27 mouse cellular contexts compared by ENCODE assay signal in the genomic region with DNA sequence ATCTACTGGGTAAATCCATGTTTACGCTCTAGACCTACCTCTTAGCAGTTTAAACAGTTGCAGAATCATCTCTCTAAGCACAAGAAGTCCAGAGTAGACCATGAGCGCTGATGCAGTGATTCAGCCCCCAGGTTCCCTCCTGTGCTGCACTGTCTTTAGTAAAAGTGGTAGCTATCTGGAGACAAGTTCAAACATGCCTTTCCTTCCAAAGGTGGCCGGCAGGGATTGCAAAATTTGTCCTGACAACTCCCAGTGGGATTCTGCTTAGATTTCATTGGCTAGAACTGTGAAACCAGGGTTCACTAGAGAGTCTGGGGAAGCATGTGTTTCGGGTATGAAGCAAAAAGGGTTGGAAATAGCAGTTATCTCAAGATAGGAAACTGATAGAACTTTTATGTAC.
DNase-seq lines count a peak whose midpoint lies in the region; ATAC-seq and TF ChIP-seq lines count a peak whose summit lies in the region.
"Had no signal": no experiment of that assay in that cellular context is flagged by ENCODE, and none has a peak within 500 bp of the region (broad histone marks: within the 10 kb centered on the region; RNA-seq: fewer than 3 reads in every experiment).

No protein-coding gene starts in this region.

- no peaks in the 10 kb centered on the region for H3K27me3 ChIP-seq in limb, embryonic 14.5 days (ENCODE audit: control insufficient read depth, insufficient read depth, low read length)
- no peaks in the 10 kb centered on the region for H3K27me3 ChIP-seq in limb, embryonic 10.5 days (ENCODE audit: low read depth, poor library complexity, severe bottlenecking)
- H3K27me3 ChIP-seq: embryonic facial prominence, embryonic 12.5 days; forebrain, embryonic 12.5 days; heart, embryonic 15.5 days; hindbrain, embryonic 15.5 days; limb, embryonic 13.5 days; neural tube, embryonic 15.5 days; stomach, embryonic 15.5 days had no signal

- no peak overlapping the region for H3K9ac ChIP-seq in limb, embryonic 14.5 days (ENCODE audit: low read depth, low read length, severe bottlenecking)
- H3K9ac ChIP-seq: embryonic facial prominence, embryonic 12.5 days; forebrain, embryonic 12.5 days; heart, embryonic 15.5 days; hindbrain, embryonic 15.5 days; limb, embryonic 13.5 days; neural tube, embryonic 15.5 days; stomach, embryonic 15.5 days had no signal

- H3K36me3 ChIP-seq in limb, embryonic 14.5 days (ENCODE audit: control insufficient read depth, insufficient read depth, low read length) = peaks cover 29% of the 10 kb centered on the region
- H3K36me3 ChIP-seq in limb, embryonic 10.5 days = peaks cover 36% of the 10 kb centered on the region

- no peak for TF ChIP-seq POLR2A in limb, embryonic 14.5 days (IDR thresholded peaks at IDR 0.05; ENCODE audit: borderline replicate concordance, extremely low read depth, insufficient read depth, insufficient read length)

- no peak overlapping the region for H3K4me2 ChIP-seq in limb, embryonic 14.5 days (replicated peaks; ENCODE audit: low read depth, low read length, severe bottlenecking)
- H3K4me2 ChIP-seq: embryonic facial prominence, embryonic 12.5 days; forebrain, embryonic 12.5 days; heart, embryonic 15.5 days; hindbrain, embryonic 15.5 days; limb, embryonic 13.5 days; midbrain, embryonic 11.5 days; neural tube, embryonic 15.5 days; stomach, embryonic 15.5 days had no signal

- H3K27ac ChIP-seq in limb, embryonic 14.5 days (replicated peaks; ENCODE audit: low read depth, low read length) = no peak overlapping the region
- H3K27ac ChIP-seq in limb, embryonic 10.5 days = no peak overlapping the region
- H3K27ac ChIP-seq: embryonic facial prominence, embryonic 12.5 days; forebrain, embryonic 12.5 days; heart, adult 2 months; heart, embryonic 15.5 days; hindbrain, embryonic 15.5 days; layer of hippocampus, adult 2 months; limb, embryonic 13.5 days; neural tube, embryonic 15.5 days; stomach, embryonic 15.5 days had no signal

- 76% methylated on average over 4 of the region's 4 CpGs for WGBS in limb, embryonic 14.5 days
- 80% methylated on average over 4 of the region's 4 CpGs for whole genome bisulfite sequencing in limb, embryonic 10.5 days

- H3K9me3 ChIP-seq in limb, embryonic 14.5 days (ENCODE audit: control insufficient read depth, low read length) = no peaks in the 10 kb centered on the region
- H3K9me3 ChIP-seq in limb, embryonic 10.5 days (replicated peaks) = no peaks in the 10 kb centered on the region
- H3K9me3 ChIP-seq: embryonic facial prominence, embryonic 12.5 days; forebrain, embryonic 12.5 days; heart, embryonic 15.5 days; hindbrain, embryonic 15.5 days; limb, embryonic 13.5 days; neural tube, embryonic 15.5 days; stomach, embryonic 15.5 days had no signal

- no peak for ATAC-seq in limb, embryonic 14.5 days (ENCODE audit: low FRiP score, low read depth)

- H3K4me1 ChIP-seq in limb, embryonic 14.5 days (ENCODE audit: control insufficient read depth, insufficient read depth, low read length) = no peaks in the 10 kb centered on the region
- no peaks in the 10 kb centered on the region for H3K4me1 ChIP-seq in limb, embryonic 10.5 days
- H3K4me1 ChIP-seq: embryonic facial prominence, embryonic 12.5 days; heart, embryonic 15.5 days; hindbrain, embryonic 15.5 days; limb, embryonic 13.5 days; neural tube, embryonic 15.5 days; stomach, embryonic 15.5 days had no signal

- H3K4me3 ChIP-seq in limb, embryonic 14.5 days (replicated peaks; ENCODE audit: low read length) = no peak overlapping the region
- no peak overlapping the region for H3K4me3 ChIP-seq in limb, embryonic 10.5 days
- H3K4me3 ChIP-seq: embryonic facial prominence, embryonic 12.5 days; erythroblast, embryonic 14.5 days; forebrain, embryonic 12.5 days; heart, adult 2 months; heart, embryonic 15.5 days; hindbrain, embryonic 15.5 days; layer of hippocampus, adult 2 months; limb, embryonic 13.5 days; neural tube, embryonic 15.5 days; stomach, embryonic 15.5 days had no signal

- DNase-seq in adrenal gland, adult 2 months = peak; percentile 20
- DNase-seq in adrenal gland, adult 8-10 months = no peak
- DNase-seq in limb, embryonic 14.5 days (ENCODE audit: low spot score) = peak; percentile 18
- no peak for DNase-seq in limb, embryonic 10.5 days (ENCODE audit: low spot score)
- DNase-seq in R1 (ENCODE audit: low read depth, low spot score) = peak; percentile 68
- peak; percentile 33 for DNase-seq in yolk sac, embryonic 10.5 days (ENCODE audit: low spot score)
- no peak for DNase-seq in ovary, postnatal 10 days (ENCODE audit: low spot score)
- no peak for DNase-seq in testis, postnatal 10 days (ENCODE audit: low spot score)
- DNase-seq: cerebellum, adult 9-11 months; gastrocnemius, postnatal 36 days; heart, adult 2 months; heart, postnatal 4 days; kidney, postnatal 25 days; lung, adult 2 months; lung, postnatal 14 days; thymus, adult 2 months; thymus, postnatal 4 days had no signal

Comparison
In these comparisons a context has a peak if more than half of its experiments do, and no peak if none do; other contexts are left out.
1. DNase-seq: peak in adrenal gland, adult 2 months (single experiment), limb, embryonic 14.5 days (single experiment), R1 (single experiment) and yolk sac, embryonic 10.5 days (single experiment); none in adrenal gland, adult 8-10 months (single experiment), limb, embryonic 10.5 days (single experiment), ovary, postnatal 10 days (single experiment) and testis, postnatal 10 days (single experiment).